Mouse (Mus musculus) spleen, embryonic (tissue): ENCODE data around the gene Mcm9.
"Not testable (repeated sequence)": the region's sequence is repeated elsewhere in the genome, so short reads cannot be mapped to it uniquely, and the experiment has no call there.

Experiments used
- CTCF ChIA-PET: fragments of 350-600 bp; sonication (Branson Sonifier 250); formaldehyde crosslinking; loops from one replicate; lab custom pipeline; 2022; lab: Charles Lee

Mcm9 gene

GRCm38 (mm10) chr10:53502875-53503816 is 127.1 kb downstream of the Mcm9 start:
- CTCF ChIA-PET = no interaction called here

- CTCF ChIA-PET = no interaction called here
These were observed 127.8 kb downstream of the Mcm9 start for GRCm38 (mm10) chr10:53502471-53502870.

- CTCF ChIA-PET = no interaction called here
These were observed 130.7 kb downstream of the Mcm9 start for GRCm38 (mm10) chr10:53499518-53499917.

- CTCF ChIA-PET = not testable (repeated sequence)
These were observed 134.9 kb downstream of the Mcm9 start for GRCm38 (mm10) chr10:53495349-53495748.

GRCm38 (mm10) chr10:53493954-53494353 is 136.3 kb downstream of the Mcm9 start:
- CTCF ChIA-PET = no interaction called here
